Mouse (Mus musculus) urinary bladder, postnatal 4 days (tissue): ENCODE measurements around the gene Olfr801.

Experiments used
- DNase-seq, 2 experiments: peaks; one replicate each; pipeline ENCODE4 v3.0.0; 2021 to 2022; ENCODE audit warnings: low spot score in 2 of 2

The Olfr801 gene

DNA sequence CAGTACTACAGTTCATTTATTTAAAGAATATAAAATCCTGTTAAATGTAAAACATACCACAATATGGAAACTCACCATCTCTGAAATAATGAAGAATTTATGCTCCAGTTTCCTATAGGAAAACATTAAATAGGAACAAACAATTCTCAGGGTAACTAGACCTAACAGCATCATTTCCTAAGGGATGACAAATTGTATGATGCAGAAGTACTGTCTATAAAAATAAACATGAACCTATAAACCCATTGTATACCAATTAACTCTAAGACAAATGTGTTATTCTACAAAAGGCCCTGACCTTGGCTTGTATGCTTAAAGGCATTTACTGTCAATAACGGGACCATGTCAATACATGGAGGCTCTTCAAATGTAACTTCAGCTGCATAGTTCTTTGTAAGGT is at the start of gene Olfr801:
Olfr801 (minus strand) TSS at position 101 of the 400 bp plus-strand sequence.
- DNase-seq, result no peak

DNA sequence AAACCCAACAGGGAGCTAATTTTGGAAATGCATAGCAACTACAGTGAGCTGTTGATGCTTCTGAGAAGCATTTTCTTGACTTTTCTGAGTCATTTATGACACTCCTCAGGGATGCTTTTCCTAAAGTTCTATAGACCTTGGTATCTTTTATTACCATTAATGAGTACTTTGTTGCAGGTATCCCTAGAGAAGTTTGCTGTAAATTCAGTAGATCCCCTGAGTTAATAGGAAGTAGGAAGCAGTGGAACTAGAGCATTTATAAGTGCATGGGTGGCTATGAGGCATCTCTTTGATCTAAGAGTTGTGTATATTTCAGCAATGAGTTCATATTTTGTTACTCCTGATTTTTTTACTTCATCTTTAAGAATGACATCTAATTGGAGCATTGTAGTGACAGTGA is 29.2 kb upstream of the Olfr801 start, which contains the start of gene Olfr804:
Olfr804 (plus strand) TSS at position 301 of the 400 bp plus-strand sequence.
- DNase-seq, result no peak

DNA sequence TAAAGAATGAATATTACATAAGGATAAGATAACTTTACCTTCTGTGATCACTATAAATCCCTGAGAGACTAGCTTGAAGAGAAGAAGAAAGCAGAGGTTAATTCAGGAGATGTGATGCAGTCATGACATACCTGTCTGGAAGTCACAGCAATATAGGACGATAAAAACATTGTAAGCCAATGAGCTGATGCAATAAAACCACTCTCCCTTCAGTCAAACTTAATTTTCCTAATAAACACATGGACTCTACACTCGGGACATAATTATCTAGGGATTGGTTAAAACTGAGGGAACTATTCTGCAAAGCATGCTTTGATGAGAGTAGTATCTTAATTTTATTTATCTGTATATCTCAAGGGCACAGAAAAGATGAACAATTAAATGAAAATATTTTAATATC is 20.5 kb upstream of the Olfr801 start, which contains the start of gene Olfr803:
Olfr803 (minus strand) TSS at position 101 of the 400 bp plus-strand sequence.
- DNase-seq, result no peak

DNA sequence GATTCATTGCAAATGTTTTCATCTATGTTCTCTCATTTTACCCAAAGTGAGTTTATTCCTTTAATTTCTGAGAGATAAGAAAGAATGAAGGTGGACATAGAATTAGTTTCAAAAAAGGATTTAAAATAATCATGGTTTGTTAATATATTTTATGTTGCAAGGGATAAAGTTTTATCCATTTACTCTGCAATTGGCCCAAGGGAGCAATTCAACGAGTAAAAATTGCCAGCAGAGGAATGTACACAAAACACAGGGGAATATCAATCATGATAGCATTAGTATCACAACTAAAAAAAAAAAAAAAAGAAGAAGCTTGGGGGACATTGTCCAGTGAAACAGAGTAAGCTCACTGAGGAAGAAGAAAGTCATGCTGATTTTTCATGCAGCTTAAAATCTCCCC is 14.4 kb upstream of the Olfr801 start, which contains the start of gene Olfr802:
Olfr802 (minus strand) TSS at position 101 of the 400 bp plus-strand sequence.
- DNase-seq, result no peak

DNA sequence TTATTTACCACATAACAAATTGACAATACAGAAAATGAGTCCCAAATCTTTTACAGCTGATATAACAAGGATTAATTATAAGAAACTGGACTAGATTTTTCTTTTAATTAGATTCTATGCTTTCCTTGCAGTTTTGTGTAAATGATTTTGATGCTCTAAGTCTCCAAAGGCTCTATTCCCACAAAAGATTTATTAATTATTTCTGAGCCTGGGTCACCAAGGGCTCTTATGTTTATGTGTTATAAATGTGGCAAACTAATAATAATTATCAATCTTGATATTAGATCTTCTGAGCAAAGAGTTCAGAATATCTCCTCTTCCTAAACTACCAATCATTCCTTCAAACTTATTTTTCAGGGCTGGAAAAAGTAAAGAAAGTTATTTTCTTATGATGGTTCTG is 16.3 kb downstream of the Olfr801 start, which contains the start of gene Olfr800:
Olfr800 (plus strand) TSS at position 301 of the 400 bp plus-strand sequence.
- DNase-seq, result no peak

DNA sequence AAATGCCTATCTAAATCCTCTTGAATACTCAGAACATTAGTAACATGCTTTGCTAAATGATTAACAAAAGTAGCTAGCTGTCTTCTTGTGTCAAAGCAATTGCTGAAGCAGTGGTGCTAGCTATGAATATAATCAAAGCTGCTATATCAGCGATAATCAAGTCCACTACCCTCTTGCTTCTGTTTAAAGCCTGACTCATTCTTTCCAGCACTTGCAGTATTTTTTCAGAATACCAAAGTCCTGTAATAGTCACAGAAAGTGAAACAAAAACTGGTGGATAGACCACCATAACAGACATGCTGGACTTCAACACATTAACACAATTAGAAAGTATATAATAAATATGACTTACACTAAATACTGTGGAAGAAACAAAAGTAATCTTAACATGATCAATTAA is 21.9 kb downstream of the Olfr801 start:
- DNase-seq, result no peak

DNA sequence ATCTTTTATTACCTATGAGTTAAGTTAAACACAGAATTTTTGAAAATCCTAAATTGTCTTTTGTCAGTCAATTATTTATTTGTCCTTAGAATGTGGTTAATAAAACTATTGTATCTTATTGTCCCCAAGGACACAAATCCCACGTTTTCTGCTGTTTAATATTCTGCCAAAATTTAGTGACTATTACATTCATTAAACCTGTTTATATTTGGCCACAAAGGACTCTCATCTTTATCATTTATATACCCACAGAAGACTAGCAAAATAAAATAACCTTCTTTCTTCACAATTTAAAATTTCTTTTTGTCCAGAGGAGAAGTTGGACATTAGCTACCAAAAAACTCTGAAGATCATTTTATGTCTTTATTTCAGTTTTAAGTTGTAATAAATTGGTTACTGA is 36.5 kb downstream of the Olfr801 start, which contains the start of gene Olfr799:
Olfr799 (plus strand) TSS at position 301 of the 400 bp plus-strand sequence.
- no peak for DNase-seq

DNA sequence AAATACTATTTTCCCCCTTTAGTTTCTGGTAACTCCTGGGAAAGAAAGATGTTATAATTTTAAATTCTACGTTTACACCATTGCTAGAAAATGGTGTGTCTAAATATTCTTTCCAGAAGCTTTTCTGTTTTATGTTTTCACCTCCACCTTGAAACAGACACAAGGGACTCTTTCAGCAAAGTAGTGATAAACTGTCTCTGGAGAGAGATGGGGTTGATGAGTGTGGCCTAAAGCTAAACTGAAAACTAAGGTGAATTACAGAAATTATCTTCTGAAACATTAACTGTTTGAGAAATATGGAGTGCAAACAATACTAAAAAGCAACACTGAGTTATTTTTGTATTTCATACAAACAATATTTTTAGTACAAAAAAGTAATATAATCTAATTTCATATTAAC is 45.8 kb downstream of the Olfr801 start, which contains the start of gene Olfr798:
Olfr798 (minus strand) TSS at position 101 of the 400 bp plus-strand sequence.
- no peak for DNase-seq

DNA sequence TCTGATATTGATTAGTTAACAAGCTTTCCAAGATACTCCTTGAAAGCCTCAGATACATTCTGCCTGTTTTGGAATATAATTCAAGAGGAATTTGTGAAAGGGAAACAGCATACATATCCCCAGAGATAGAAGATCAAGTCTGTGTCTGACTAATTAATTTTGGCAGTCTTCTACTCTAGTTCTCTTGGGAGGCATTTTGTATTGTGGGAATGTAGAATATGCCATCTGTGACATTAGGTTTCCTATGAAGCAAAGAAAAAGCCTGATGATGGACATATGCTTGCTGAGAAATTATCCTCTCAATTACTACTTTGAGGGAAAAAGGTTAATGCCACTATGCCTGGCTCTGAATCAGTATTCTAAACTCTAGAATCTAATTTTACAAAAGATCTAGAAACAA is 50.4 kb downstream of the Olfr801 start:
- no peak for DNase-seq

DNA sequence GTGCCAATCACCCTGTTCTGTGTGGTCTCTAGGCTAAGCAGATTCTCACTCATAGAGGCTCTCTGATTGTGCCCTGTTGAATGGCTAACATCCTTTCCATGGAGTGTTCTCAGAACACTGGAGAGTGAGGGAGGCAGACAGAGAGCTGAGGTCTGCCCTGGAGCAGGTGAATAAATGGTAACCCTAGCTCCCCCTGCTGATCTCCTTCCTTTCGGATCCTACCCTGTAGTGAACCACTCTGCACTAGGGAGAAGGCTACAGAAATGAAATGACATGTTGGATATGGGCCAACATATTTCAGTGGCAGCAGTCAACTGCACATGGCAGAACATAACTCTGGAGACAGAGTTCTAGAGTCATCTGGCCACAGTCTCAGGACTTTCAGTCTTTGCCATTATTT is 51.9 kb downstream of the Olfr801 start:
- DNase-seq, result no peak
